Mouse (Mus musculus) MEL (cell line): ENCODE measurements around the gene Rapgef1.

ENCODE experiments used
- CHD1 ChIP-seq: IDR thresholded peaks from 2 replicates; pipeline ENCODE4 v1.6.1; 2012; ENCODE audit warnings: low read depth, mild to moderate bottlenecking, inconsistent platforms, low read length, improper control_type of control experiment
- CTCF ChIP-seq, 3 experiments: IDR thresholded peaks in 2 of 3; conservative IDR thresholded peaks in 1 of 3; 2 replicates each; pipeline ENCODE4 v1.5.1; 2011 to 2012; ENCODE audit warnings: low read length in 3 of 3, low read depth in 2 of 3, mild to moderate bottlenecking in 2 of 3, improper control_type of control experiment in 1 of 3, inconsistent platforms in 1 of 3, mixed read lengths in 1 of 3, moderate library complexity in 1 of 3; ENCODE audit not compliant: control insufficient read depth in 1 of 3, insufficient read depth in 1 of 3, poor library complexity in 1 of 3, severe bottlenecking in 1 of 3
- KAT2A ChIP-seq: conservative IDR thresholded peaks from 2 replicates; pipeline ENCODE4 v1.6.1; 2012; ENCODE audit warnings: low read depth, low read length, improper control_type of control experiment, inconsistent platforms
- TCF12 ChIP-seq: IDR thresholded peaks from 2 replicates; pipeline ENCODE4 v1.6.1; 2014; ENCODE audit warnings: low read depth, mild to moderate bottlenecking, inconsistent platforms, low read length, improper control_type of control experiment, moderate library complexity
- UBTF ChIP-seq: IDR thresholded peaks from 2 replicates; pipeline ENCODE4 v1.6.1; 2012; ENCODE audit warnings: low read depth, mild to moderate bottlenecking, inconsistent platforms, low read length, improper control_type of control experiment, moderate library complexity, borderline replicate concordance; ENCODE audit not compliant: insufficient read depth

GRCm38 (mm10) chr2:29768901-29769300, 149.4 kb downstream of the Rapgef1 start:
- TF ChIP-seq CTCF (IDR thresholded peaks at IDR 0.05 in 2 of 3, conservative IDR thresholded peaks at IDR 0.05 in 1 of 3; ENCODE audit: control insufficient read depth in 1 of 3, insufficient read depth in 1 of 3, low read depth in 2 of 3, low read length in 3 of 3, poor library complexity in 1 of 3, severe bottlenecking in 1 of 3) (no peak), TCF12 (no peak), UBTF (no peak), KAT2A (no peak), CHD1 (no peak)
